Mouse (Mus musculus): ENCODE measurements around the gene Tbl2. TPM values are rescaled to one million over a fixed set of nuclear protein-coding genes. Genes with fewer than 3 reads are reported as not detected.

The Tbl2 gene
- polyA plus RNA-seq, 1 experiment from 2014 or later: 23.6 TPM

- no peak overlapping the region for H3K27ac ChIP-seq
- H3K9me3 ChIP-seq: no peaks in the 10 kb centered on the region
- H3K4me1 ChIP-seq: no peaks in the 10 kb centered on the region
- no peak for ATAC-seq (ENCODE audit: low FRiP score, low read depth)
- H3K4me2 ChIP-seq (replicated peaks): no peak overlapping the region
- 64% methylated on average over 4 of the region's 4 CpGs for WGBS
- 0 out of 2 replicates have a peak, but pooled peaks cover 5% of the 10 kb centered on the region for H3K27me3 ChIP-seq (replicated peaks)
- H3K9ac ChIP-seq: no peak overlapping the region
- H3K4me3 ChIP-seq: no peak overlapping the region
- H3K36me3 ChIP-seq: no peaks in the 10 kb centered on the region
Observed at GRCm38 (mm10) chr5:135120753-135121152, 28.7 kb upstream of the Tbl2 start.

GRCm38 (mm10) chr5:135126121-135126520 is 23.3 kb upstream of the Tbl2 start:
- 66% methylated on average over 6 of the region's 6 CpGs for WGBS
- Histone ChIP-seq H3K27ac (no peak overlapping the region), H3K4me2 (replicated peaks) (no peak overlapping the region), H3K4me3 (no peak overlapping the region), H3K36me3 (no peaks in the 10 kb centered on the region), H3K4me1 (no peaks in the 10 kb centered on the region), H3K9ac (no peak overlapping the region), H3K27me3 (replicated peaks) (0 out of 2 replicates have a peak, but pooled peaks cover 5% of the 10 kb centered on the region), H3K9me3 (no peaks in the 10 kb centered on the region)
- no peak for ATAC-seq (ENCODE audit: low FRiP score, low read depth)

GRCm38 (mm10) chr5:135127669-135128068 is 21.8 kb upstream of the Tbl2 start:
- Histone ChIP-seq H3K4me2 (replicated peaks) (no peak overlapping the region), H3K27me3 (replicated peaks) (peaks cover 11% of the 10 kb centered on the region), H3K36me3 (no peaks in the 10 kb centered on the region), H3K4me1 (no peaks in the 10 kb centered on the region), H3K4me3 (no peak overlapping the region), H3K27ac (no peak overlapping the region), H3K9ac (no peak overlapping the region), H3K9me3 (no peaks in the 10 kb centered on the region)
- no peak for ATAC-seq (ENCODE audit: low FRiP score, low read depth)
- 79% methylated on average over 6 of the region's 6 CpGs for WGBS

- peaks cover 30% of the 10 kb centered on the region for H3K27me3 ChIP-seq (replicated peaks)
- H3K9me3 ChIP-seq: no peaks in the 10 kb centered on the region
- H3K4me1 ChIP-seq: no peaks in the 10 kb centered on the region
- ATAC-seq (ENCODE audit: low FRiP score, low read depth): no peak
- H3K4me3 ChIP-seq: no peak overlapping the region
- no peak overlapping the region for H3K27ac ChIP-seq
- H3K4me2 ChIP-seq (replicated peaks): no peak overlapping the region
- H3K36me3 ChIP-seq: no peaks in the 10 kb centered on the region
- no peak overlapping the region for H3K9ac ChIP-seq
- 85% methylated on average over 4 of the region's 4 CpGs for WGBS
Observed at GRCm38 (mm10) chr5:135129747-135130146, 19.7 kb upstream of the Tbl2 start.

GRCm38 (mm10) chr5:135133736-135134405 is 15.6 kb upstream of the Tbl2 start:
- no peak overlapping the region for H3K9ac ChIP-seq
- WGBS: 6% methylated on average over 26 of the region's 26 CpGs
- H3K36me3 ChIP-seq: no peaks in the 10 kb centered on the region
- no peak overlapping the region for H3K27ac ChIP-seq
- no peaks in the 10 kb centered on the region for H3K4me1 ChIP-seq
- H3K4me2 ChIP-seq (replicated peaks): peak overlapping the region; percentile 35
- H3K4me3 ChIP-seq: 0 out of 2 replicates have a peak overlapping the region, but pooled peaks have one; percentile 7
- H3K9me3 ChIP-seq: no peaks in the 10 kb centered on the region
- no peak for ATAC-seq (ENCODE audit: low FRiP score, low read depth)
- H3K27me3 ChIP-seq (replicated peaks): peaks cover 37% of the 10 kb centered on the region

- 1% methylated on average over 8 of the region's 8 CpGs for WGBS
- Histone ChIP-seq H3K27ac (no peak overlapping the region), H3K9ac (no peak overlapping the region), H3K4me1 (no peaks in the 10 kb centered on the region), H3K36me3 (no peaks in the 10 kb centered on the region), H3K4me3 (0 out of 2 replicates have a peak overlapping the region, but pooled peaks have one; percentile 7), H3K4me2 (replicated peaks) (peak overlapping the region; percentile 35), H3K9me3 (no peaks in the 10 kb centered on the region), H3K27me3 (replicated peaks) (peaks cover 37% of the 10 kb centered on the region)
- no peak for ATAC-seq (ENCODE audit: low FRiP score, low read depth)
Observed at GRCm38 (mm10) chr5:135134534-135134933, 14.9 kb upstream of the Tbl2 start.

- no peak overlapping the region for H3K4me3 ChIP-seq
- no peak for ATAC-seq (ENCODE audit: low FRiP score, low read depth)
- no peaks in the 10 kb centered on the region for H3K36me3 ChIP-seq
- H3K27me3 ChIP-seq (replicated peaks): peaks cover 6% of the 10 kb centered on the region; the same call in 1 of the 2 replicates
- H3K9me3 ChIP-seq: no peaks in the 10 kb centered on the region
- H3K27ac ChIP-seq: no peak overlapping the region
- WGBS: 68% methylated on average over 2 of the region's 2 CpGs
- no peak overlapping the region for H3K4me2 ChIP-seq (replicated peaks)
- no peak overlapping the region for H3K9ac ChIP-seq
- no peaks in the 10 kb centered on the region for H3K4me1 ChIP-seq
Observed at GRCm38 (mm10) chr5:135139881-135140280, 9.6 kb upstream of the Tbl2 start.

GRCm38 (mm10) chr5:135144469-135144868 is 5.0 kb upstream of the Tbl2 start:
- no peak for ATAC-seq (ENCODE audit: low FRiP score, low read depth)
- Histone ChIP-seq H3K9ac (no peak overlapping the region), H3K27me3 (replicated peaks) (no peaks in the 10 kb centered on the region), H3K27ac (no peak overlapping the region), H3K4me1 (no peaks in the 10 kb centered on the region), H3K36me3 (no peaks in the 10 kb centered on the region), H3K9me3 (no peaks in the 10 kb centered on the region), H3K4me3 (no peak overlapping the region), H3K4me2 (replicated peaks) (no peak overlapping the region)
- 62% methylated on average over 4 of the region's 4 CpGs for WGBS

- H3K4me2 ChIP-seq (replicated peaks): no peak overlapping the region
- H3K9ac ChIP-seq: no peak overlapping the region
- ATAC-seq (ENCODE audit: low FRiP score, low read depth): no peak
- H3K9me3 ChIP-seq: no peaks in the 10 kb centered on the region
- H3K4me3 ChIP-seq: no peak overlapping the region
- H3K36me3 ChIP-seq: no peaks in the 10 kb centered on the region
- H3K27me3 ChIP-seq (replicated peaks): no peaks in the 10 kb centered on the region
- 86% methylated on average over 3 of the region's 3 CpGs for WGBS
- 0 out of 2 replicates have a peak, but pooled peaks cover 3% of the 10 kb centered on the region for H3K4me1 ChIP-seq
- H3K27ac ChIP-seq: no peak overlapping the region
Observed at GRCm38 (mm10) chr5:135145532-135145931, 3.9 kb upstream of the Tbl2 start.

GRCm38 (mm10) chr5:135145955-135146354 is 3.5 kb upstream of the Tbl2 start:
- H3K4me1 ChIP-seq: 0 out of 2 replicates have a peak, but pooled peaks cover 3% of the 10 kb centered on the region
- no peak overlapping the region for H3K4me2 ChIP-seq (replicated peaks)
- no peak overlapping the region for H3K4me3 ChIP-seq
- no peaks in the 10 kb centered on the region for H3K9me3 ChIP-seq
- H3K27me3 ChIP-seq (replicated peaks): no peaks in the 10 kb centered on the region
- no peak overlapping the region for H3K9ac ChIP-seq
- no peaks in the 10 kb centered on the region for H3K36me3 ChIP-seq
- H3K27ac ChIP-seq: no peak overlapping the region
- ATAC-seq (ENCODE audit: low FRiP score, low read depth): no peak

GRCm38 (mm10) chr5:135148715-135149052 is 773 bp upstream of the Tbl2 start:
- H3K27ac ChIP-seq: no peak overlapping the region
- H3K9ac ChIP-seq: peak overlapping the region; percentile 52
- WGBS: under 1% methylated on average over 13 of the region's 13 CpGs
- H3K27me3 ChIP-seq (replicated peaks): no peaks in the 10 kb centered on the region
- H3K9me3 ChIP-seq: no peaks in the 10 kb centered on the region
- H3K4me3 ChIP-seq: peak overlapping the region; percentile 74
- no peak for ATAC-seq (ENCODE audit: low FRiP score, low read depth)
- peaks cover 3% of the 10 kb centered on the region for H3K36me3 ChIP-seq
- H3K4me2 ChIP-seq (replicated peaks): peak overlapping the region; percentile 65
- 0 out of 2 replicates have a peak, but pooled peaks cover 3% of the 10 kb centered on the region for H3K4me1 ChIP-seq

GRCm38 (mm10) chr5:135149820-135150178 is 342 bp downstream of the Tbl2 start:
- H3K36me3 ChIP-seq: peaks cover 12% of the 10 kb centered on the region
- H3K4me3 ChIP-seq: peak overlapping the region; percentile 74
- H3K9ac ChIP-seq: peak overlapping the region; percentile 72
- H3K9me3 ChIP-seq: no peaks in the 10 kb centered on the region
- no peaks in the 10 kb centered on the region for H3K27me3 ChIP-seq (replicated peaks)
- peak overlapping the region; percentile 65 for H3K4me2 ChIP-seq (replicated peaks)
- WGBS: 0% methylated on average over 23 of the region's 23 CpGs
- 0 out of 2 replicates have a peak, but pooled peaks cover 3% of the 10 kb centered on the region for H3K4me1 ChIP-seq
- no peak overlapping the region for H3K27ac ChIP-seq
- ATAC-seq (ENCODE audit: low FRiP score, low read depth): no peak

GRCm38 (mm10) chr5:135156496-135156895 is 7.0 kb downstream of the Tbl2 start:
- H3K9ac ChIP-seq: no peak overlapping the region
- no peak overlapping the region for H3K4me3 ChIP-seq
- H3K27ac ChIP-seq: no peak overlapping the region
- no peak overlapping the region for H3K4me2 ChIP-seq (replicated peaks)
- H3K9me3 ChIP-seq: no peaks in the 10 kb centered on the region
- H3K36me3 ChIP-seq: peaks cover 78% of the 10 kb centered on the region
- H3K27me3 ChIP-seq (replicated peaks): no peaks in the 10 kb centered on the region
- H3K4me1 ChIP-seq: no peaks in the 10 kb centered on the region
- 96% methylated on average over 4 of the region's 4 CpGs for WGBS
- ATAC-seq (ENCODE audit: low FRiP score, low read depth): no peak

Measured in neural tube, embryonic 12.5 days (tissue).